Mouse (Mus musculus) testis, adult 2 months (tissue): ENCODE measurements at regions not wholly inside any gene's neighbourhood (a gene's known extent, or its start where the extent isn't known, plus 50 kb on each side); places are given as distances from the start of the nearest gene placed in this dataset.

ENCODE experiments used
- CTCF ChIP-seq: fragments of 200-500 bp; IDR thresholded peaks from 2 replicates; pipeline ENCODE4 v1.5.1; 2012; ENCODE audit warnings: low read depth, mild to moderate bottlenecking, inconsistent platforms, low read length, moderate library complexity; ENCODE audit not compliant: control insufficient read depth, insufficient read depth, insufficient replicate concordance
- POLR2A ChIP-seq: fragments of 200-500 bp; IDR thresholded peaks from 2 replicates; pipeline ENCODE4 v1.6.1; 2012; ENCODE audit warnings: low read depth, mild to moderate bottlenecking, inconsistent platforms, low read length, moderate library complexity; ENCODE audit not compliant: control insufficient read depth

- TF ChIP-seq CTCF (no peak), POLR2A (no peak)
Observed at GRCm38 (mm10) chr16:46956990-46957389, 458.7 kb upstream of the Nectin3 start.
